Mouse (Mus musculus): ENCODE results near the gene Fam19a4.

Gene Fam19a4

GRCm38 (mm10) chr6:97060074-97060681, at the start of gene Fam19a4:
TSS of gene Fam19a4 (minus strand) at chr6:97060413.
- peak; percentile 46 for DNase-seq (ENCODE audit: low spot score)

GRCm38 (mm10) chr6:97106777-97107176, 46.6 kb upstream of the Fam19a4 start:
- DNase-seq (ENCODE audit: low spot score): peak; percentile 61

GRCm38 (mm10) chr6:97106106-97106505, 45.9 kb upstream of the Fam19a4 start:
- no peak for DNase-seq (ENCODE audit: low spot score)

DNA sequence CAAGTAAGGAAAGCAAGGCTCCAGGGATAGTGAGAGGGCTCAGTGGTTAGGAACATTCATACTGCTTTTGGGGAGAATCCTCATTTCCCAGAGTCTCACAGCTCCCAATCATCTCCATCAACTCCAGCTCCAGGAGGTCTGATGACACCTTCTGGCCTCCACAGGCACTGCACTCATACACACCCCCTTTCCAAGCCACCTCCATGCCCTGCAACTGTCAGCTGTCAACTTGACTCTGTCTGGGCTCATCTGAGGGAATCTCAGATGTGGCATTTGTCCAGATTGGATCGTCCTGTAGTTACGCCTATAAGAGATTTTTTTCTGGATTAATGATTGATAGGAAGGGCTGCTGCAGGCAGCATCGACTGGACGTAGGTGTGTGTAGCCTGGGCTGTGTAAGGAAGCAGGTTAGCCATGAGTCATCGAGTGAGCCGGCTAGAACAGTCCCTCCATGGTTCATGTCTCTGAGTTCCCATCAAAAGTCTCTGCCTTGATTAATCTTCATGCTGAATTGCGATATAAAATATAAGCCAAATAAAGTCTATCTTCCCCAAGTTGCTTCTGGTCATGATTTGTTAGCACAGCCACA, 44.1 kb upstream of the Fam19a4 start:
- DNase-seq (ENCODE audit: low spot score): no peak

GRCm38 (mm10) chr6:97101958-97102702, 41.9 kb upstream of the Fam19a4 start:
- no peak for DNase-seq (ENCODE audit: low spot score)

DNA sequence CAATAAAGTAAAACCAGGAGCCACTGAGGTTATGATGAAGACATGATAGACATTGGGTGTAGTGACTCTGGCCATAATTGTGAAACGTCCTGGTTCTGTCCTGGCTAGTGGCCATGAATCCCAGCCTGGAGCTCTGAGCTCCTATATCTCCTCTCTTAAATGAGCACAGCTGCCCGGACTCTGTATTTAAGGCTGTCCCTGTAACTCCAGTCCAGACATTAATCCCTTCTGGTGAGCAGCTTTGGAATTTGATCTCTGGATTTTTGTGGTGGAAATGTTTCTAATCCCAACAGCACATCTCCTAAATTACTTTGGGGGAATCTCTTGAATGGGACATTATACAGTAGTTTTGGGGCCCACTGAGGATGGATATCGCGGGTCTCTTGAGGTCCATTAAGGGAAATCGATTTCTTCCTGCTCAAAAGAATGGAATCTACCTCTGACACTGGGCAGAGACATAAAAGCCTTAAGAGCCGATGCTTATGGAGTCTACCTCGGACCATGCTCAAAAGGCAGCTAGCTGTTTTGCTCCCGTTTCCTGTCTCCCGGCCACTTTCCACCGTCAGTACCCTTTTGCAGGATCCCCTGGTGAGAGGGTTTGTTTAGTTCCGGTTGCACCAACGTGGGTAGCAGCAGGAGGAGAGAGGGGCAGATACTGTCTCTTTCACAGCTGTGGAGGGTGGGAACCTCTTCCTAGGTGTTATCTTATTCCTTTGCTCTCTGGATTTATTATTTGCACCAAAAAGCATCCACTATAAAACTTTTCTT, 41.2 kb upstream of the Fam19a4 start:
- no peak for DNase-seq (ENCODE audit: low spot score)

- DNase-seq (ENCODE audit: low spot score): no peak
Measured at GRCm38 (mm10) chr6:97082336-97082735, 22.1 kb upstream of the Fam19a4 start.

- no peak for DNase-seq (ENCODE audit: low spot score)
Measured at GRCm38 (mm10) chr6:97080016-97080415, 19.8 kb upstream of the Fam19a4 start.

DNA sequence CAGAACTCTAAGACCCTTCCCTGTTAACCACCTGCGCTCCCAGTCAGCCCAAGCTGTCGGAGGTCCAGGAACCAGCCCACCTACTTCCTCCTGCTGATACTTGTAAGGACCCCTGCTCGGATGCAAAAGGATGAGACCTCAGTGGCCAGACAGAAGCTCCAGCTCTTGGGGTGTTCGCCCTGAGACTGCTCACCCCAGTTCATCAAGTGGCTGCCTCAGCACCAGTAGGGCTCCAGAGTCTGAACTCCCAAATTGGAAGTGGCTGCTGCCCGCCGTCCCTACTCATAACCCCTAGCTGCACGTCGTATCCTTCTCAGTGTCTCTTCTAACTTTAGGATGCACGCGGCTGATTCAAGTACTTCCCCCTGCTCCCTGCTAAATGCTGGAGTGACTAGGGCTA, 614 bp downstream of the Fam19a4 start:
- DNase-seq (ENCODE audit: low spot score): no peak

- DNase-seq (ENCODE audit: low spot score): no peak
Measured at GRCm38 (mm10) chr6:97052196-97052770, 7.9 kb downstream of the Fam19a4 start.

DNA sequence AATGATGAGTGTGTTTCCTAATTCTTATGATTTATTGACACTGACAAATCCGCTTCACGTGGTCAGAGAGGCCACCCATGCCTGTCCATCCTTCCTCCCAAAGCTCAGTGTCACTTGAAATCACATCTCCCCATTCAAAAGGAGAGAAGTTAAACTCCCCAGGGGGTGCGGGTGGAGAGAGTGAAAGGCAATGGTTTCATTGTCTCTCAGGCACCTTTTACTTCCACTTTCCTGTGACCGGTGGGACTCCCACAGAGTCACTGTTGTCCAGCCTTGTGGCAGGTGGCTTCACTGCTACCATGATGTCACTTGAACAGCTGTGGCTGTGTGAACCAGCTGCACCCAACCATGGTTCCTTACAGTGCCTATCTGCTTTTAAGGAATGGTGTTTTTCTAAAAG, 11.8 kb downstream of the Fam19a4 start:
- DNase-seq (ENCODE audit: low spot score): no peak

- DNase-seq (ENCODE audit: low spot score): no peak
Measured at GRCm38 (mm10) chr6:97046541-97046940, 13.7 kb downstream of the Fam19a4 start.

GRCm38 (mm10) chr6:97027110-97027677, 33.0 kb downstream of the Fam19a4 start:
- DNase-seq (ENCODE audit: low spot score): no peak

DNA sequence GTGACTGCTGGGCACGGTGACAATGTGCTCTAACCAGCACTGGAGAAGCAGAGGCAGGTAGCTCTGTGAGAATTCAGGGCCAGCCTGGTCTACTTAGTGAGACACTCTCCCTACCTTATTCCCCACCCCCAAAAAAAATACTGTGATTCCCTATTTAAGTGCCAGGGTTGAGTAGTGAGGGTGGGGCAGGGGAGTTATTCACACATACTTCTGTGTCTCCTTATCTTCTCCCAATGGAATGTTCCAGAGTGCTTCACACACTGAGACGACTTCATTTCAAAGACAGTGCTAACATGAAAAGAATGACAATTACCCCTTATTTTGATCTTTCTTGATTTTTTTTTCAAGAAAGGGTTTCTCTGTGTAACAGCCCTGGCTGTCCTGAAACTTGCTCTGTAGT, 40.9 kb downstream of the Fam19a4 start:
- no peak for DNase-seq (ENCODE audit: low spot score)

GRCm38 (mm10) chr6:97016711-97017110, 43.5 kb downstream of the Fam19a4 start:
- DNase-seq (ENCODE audit: low spot score): no peak

GRCm38 (mm10) chr6:97016018-97016417, 44.2 kb downstream of the Fam19a4 start:
- no peak for DNase-seq (ENCODE audit: low spot score)

GRCm38 (mm10) chr6:97006513-97007094, 53.6 kb downstream of the Fam19a4 start:
- DNase-seq (ENCODE audit: low spot score): peak; percentile 60

- peak; percentile 50 for DNase-seq (ENCODE audit: low spot score)
Measured at GRCm38 (mm10) chr6:97005038-97005437, 55.2 kb downstream of the Fam19a4 start.

- DNase-seq (ENCODE audit: low spot score): no peak
Measured at GRCm38 (mm10) chr6:96995556-96996159, 64.6 kb downstream of the Fam19a4 start.

DNA sequence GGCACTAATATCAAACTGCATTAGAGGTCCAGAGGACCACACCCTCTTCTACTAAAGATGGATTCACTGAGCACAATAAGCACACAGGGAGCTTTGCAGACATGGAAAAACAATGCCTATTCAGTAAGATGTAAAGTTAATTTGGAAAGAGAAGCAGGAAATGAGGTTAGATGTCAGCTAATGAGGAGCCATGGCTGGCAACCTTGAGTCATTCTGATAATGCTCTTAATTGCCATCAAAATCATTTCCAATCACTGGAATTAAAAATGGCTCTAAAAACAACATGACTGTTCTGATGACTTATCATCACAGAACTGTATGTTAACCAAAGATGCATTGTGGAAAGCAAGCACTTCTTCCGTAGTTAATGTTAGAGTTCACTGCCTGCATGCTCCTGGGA, 68.5 kb downstream of the Fam19a4 start:
- no peak for DNase-seq (ENCODE audit: low spot score)

GRCm38 (mm10) chr6:96977537-96977936, 82.7 kb downstream of the Fam19a4 start:
- DNase-seq (ENCODE audit: low spot score): no peak

Measured in testis, postnatal 10 days (tissue).